Mouse (Mus musculus): ENCODE data around the gene Pex13. TPM values are rescaled to one million over a fixed set of nuclear protein-coding genes. Genes with fewer than 3 reads are reported as not detected.

Pex13 gene
- polyA plus RNA-seq, 1 experiment from 2014 or later = 42.5 TPM

DNA sequence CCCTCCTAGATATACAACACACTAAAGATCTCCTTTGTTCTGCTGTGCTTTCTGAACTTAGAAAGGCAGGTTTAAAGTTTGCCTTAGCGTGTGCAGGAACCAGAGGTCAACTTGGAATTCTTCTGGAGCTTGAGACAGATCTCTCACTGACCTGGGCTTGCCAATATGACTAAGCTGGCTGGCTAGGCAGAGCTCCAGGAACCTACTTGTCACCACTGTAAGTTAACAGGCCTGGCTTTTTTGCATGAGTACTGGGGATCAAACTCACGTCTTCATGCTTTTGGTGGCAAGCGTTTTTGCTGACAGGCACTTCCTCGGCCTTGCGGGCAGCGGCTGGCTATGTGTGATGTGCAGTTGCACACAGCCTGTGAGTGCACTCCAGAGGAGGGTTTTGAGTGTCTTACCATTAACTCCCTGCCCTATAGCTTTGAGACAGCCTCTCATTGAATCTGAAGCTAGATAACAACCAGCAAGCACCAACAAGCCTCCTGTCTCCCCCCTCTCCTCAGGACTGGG is 14.7 kb upstream of the Pex13 start:
- no peak for ATAC-seq (ENCODE audit: insufficient number of reproducible peaks, insufficient read depth, low FRiP score, low TSS enrichment, low read depth)
- Histone ChIP-seq H3K9me3 (no peaks in the 10 kb centered on the region), H3K4me3 (no peak overlapping the region), H3K27me3 (no peaks in the 10 kb centered on the region), H3K4me1 (no peaks in the 10 kb centered on the region), H3K36me3 (peaks cover 64% of the 10 kb centered on the region), H3K9ac (no peak overlapping the region), H3K27ac (no peak overlapping the region), H3K4me2 (no peak overlapping the region)
- WGBS = 95% methylated on average over 6 of the region's 6 CpGs

DNA sequence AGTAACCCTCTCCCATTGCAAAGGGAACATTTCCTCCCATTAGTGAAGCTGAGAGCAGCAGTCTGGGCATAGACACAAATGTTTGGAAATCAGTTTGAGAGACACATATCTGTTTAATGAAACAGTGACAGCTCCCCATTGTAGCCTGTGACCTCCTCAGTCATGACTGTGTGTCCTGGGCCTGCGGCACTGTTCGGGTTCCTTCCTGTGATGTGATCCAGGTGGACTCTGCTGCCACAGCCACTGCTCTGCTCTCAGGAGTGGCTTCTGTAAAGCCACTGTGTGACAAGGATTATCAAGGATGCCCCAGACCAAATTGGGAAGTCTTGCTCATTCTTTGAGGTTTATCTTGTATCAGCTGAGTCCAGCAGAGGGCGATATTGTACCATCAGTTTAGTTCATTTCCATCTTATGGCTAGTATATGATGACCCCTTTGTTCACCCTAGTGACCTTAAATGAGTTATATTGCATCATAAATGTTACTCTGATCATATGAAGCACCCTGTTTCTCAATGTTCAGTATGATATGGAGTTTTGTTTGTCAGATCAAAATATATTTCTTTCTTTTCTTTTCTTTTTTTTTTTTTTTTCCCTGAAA is 13.4 kb upstream of the Pex13 start:
- no peaks in the 10 kb centered on the region for H3K27me3 ChIP-seq
- no peaks in the 10 kb centered on the region for H3K9me3 ChIP-seq
- H3K9ac ChIP-seq = no peak overlapping the region
- ATAC-seq (ENCODE audit: insufficient number of reproducible peaks, insufficient read depth, low FRiP score, low TSS enrichment, low read depth) = no peak
- H3K4me1 ChIP-seq = no peaks in the 10 kb centered on the region
- H3K4me3 ChIP-seq = no peak overlapping the region
- peaks cover 71% of the 10 kb centered on the region for H3K36me3 ChIP-seq
- H3K4me2 ChIP-seq = no peak overlapping the region
- WGBS = 52% methylated on average over 3 of the region's 3 CpGs
- no peak overlapping the region for H3K27ac ChIP-seq

DNA sequence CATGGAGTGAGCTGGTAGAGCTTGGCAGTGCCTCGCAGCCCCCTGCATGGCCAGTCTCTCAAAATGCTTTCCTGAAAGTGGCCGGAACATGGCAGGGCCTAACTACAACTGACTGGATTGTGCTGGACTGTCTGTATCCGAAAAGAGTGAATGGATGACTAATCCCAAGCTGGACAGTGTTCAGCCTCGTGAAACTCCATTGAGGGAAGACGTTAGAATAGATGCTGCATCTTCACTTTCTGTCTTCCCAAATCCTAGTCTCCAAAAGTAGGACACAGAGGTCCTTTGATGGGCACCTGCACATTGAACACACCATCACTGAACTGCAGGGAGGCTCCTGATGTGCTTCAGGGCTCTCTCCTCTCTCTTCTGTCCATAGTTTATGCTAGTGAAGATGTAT is 10.3 kb upstream of the Pex13 start:
- WGBS = 90% methylated on average over 5 of the region's 5 CpGs
- Histone ChIP-seq H3K4me2 (no peak overlapping the region), H3K36me3 (peaks cover 72% of the 10 kb centered on the region), H3K9ac (no peak overlapping the region), H3K4me1 (no peaks in the 10 kb centered on the region), H3K27me3 (no peaks in the 10 kb centered on the region), H3K9me3 (no peaks in the 10 kb centered on the region), H3K27ac (no peak overlapping the region), H3K4me3 (no peak overlapping the region)
- ATAC-seq (ENCODE audit: insufficient number of reproducible peaks, insufficient read depth, low FRiP score, low TSS enrichment, low read depth) = no peak

DNA sequence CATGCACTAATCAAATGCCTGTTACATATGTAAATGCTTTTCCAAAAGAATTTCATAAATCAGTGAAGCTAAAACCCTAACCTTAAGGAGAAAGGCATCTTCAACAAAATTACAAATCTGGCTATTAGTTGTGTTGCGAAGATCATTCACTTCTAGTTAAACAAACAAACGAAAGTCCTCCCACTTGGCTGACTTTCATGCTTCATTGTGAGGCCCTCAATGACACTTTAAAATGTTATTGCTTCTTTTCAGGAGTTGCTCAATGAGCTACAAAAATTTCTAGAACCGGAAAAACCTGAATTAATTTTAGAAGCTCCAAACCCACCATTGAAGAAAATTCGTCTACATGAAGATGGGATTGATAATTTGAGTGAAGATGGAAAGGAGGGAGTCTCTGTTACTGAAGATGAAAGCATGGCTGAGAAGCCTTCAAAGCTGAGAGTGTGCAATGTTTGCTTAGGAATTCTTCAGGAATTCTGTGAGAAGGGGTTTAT is 6.5 kb upstream of the Pex13 start:
- no peak overlapping the region for H3K27ac ChIP-seq
- H3K4me3 ChIP-seq = no peak overlapping the region
- 88% methylated on average over 4 of the region's 4 CpGs for WGBS
- no peaks in the 10 kb centered on the region for H3K9me3 ChIP-seq
- H3K36me3 ChIP-seq = peaks cover 58% of the 10 kb centered on the region
- H3K4me1 ChIP-seq = peaks cover under 1% of the 10 kb centered on the region; the same call in 1 of the 2 replicates
- H3K9ac ChIP-seq = no peak overlapping the region
- no peak overlapping the region for H3K4me2 ChIP-seq
- no peak for ATAC-seq (ENCODE audit: insufficient number of reproducible peaks, insufficient read depth, low FRiP score, low TSS enrichment, low read depth)
- H3K27me3 ChIP-seq = no peaks in the 10 kb centered on the region

DNA sequence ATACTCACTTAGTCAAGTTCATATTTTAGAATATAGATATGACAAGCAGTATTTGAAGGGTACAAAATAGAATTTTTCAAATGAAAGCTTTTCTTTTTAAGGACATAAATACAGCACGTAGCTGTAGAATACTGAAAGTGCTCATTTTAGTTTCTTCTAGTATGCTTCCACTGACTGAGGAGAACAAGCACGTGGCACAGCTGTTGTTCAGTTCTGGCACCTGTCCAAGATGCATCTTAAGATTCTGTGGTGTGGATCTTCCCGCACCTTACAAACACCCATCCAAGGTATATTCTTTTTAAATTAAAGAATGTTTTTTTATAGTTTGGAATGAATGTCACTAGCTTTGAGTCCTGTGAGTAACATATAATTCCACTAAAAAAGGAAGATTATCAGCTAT is 1.4 kb upstream of the Pex13 start:
- no peaks in the 10 kb centered on the region for H3K27me3 ChIP-seq
- H3K4me1 ChIP-seq = peaks cover 12% of the 10 kb centered on the region
- no peak for ATAC-seq (ENCODE audit: insufficient number of reproducible peaks, insufficient read depth, low FRiP score, low TSS enrichment, low read depth)
- H3K9ac ChIP-seq = no peak overlapping the region
- WGBS = 49% methylated on average over 3 of the region's 3 CpGs
- H3K27ac ChIP-seq = no peak overlapping the region
- peak overlapping the region; percentile 93 for H3K4me3 ChIP-seq
- peaks cover 15% of the 10 kb centered on the region for H3K36me3 ChIP-seq
- H3K9me3 ChIP-seq = no peaks in the 10 kb centered on the region
- peak overlapping the region; percentile 64 for H3K4me2 ChIP-seq

DNA sequence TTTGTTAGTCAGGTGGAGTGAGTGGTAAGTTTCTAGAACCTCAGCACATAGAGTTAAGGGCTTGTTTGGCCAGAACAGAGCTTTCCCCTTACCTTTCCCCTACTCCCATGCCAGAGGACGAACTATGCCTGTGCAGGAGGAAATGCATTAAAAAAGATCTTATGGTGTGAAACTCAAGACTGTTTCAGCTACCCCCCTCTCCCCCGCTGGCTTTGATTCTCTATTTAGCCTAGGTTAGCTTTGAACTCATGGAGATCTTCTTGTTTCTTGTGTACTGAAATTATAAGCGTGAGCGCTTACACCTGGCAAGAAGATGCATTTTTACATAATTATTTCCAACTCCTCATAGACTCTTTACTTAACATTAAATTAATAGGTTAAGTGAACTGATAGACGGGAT is 767 bp upstream of the Pex13 start:
- peak overlapping the region; percentile 64 for H3K4me2 ChIP-seq
- no peak for ATAC-seq (ENCODE audit: insufficient number of reproducible peaks, insufficient read depth, low FRiP score, low TSS enrichment, low read depth)
- H3K4me3 ChIP-seq = peak overlapping the region; percentile 93
- peaks cover 15% of the 10 kb centered on the region for H3K36me3 ChIP-seq
- peak overlapping the region; percentile 95 for H3K27ac ChIP-seq
- peak overlapping the region; percentile 91 for H3K9ac ChIP-seq
- H3K9me3 ChIP-seq = no peaks in the 10 kb centered on the region
- H3K4me1 ChIP-seq = peaks cover 12% of the 10 kb centered on the region
- H3K27me3 ChIP-seq = no peaks in the 10 kb centered on the region
- 7% methylated on average over 5 of the region's 5 CpGs for WGBS

DNA sequence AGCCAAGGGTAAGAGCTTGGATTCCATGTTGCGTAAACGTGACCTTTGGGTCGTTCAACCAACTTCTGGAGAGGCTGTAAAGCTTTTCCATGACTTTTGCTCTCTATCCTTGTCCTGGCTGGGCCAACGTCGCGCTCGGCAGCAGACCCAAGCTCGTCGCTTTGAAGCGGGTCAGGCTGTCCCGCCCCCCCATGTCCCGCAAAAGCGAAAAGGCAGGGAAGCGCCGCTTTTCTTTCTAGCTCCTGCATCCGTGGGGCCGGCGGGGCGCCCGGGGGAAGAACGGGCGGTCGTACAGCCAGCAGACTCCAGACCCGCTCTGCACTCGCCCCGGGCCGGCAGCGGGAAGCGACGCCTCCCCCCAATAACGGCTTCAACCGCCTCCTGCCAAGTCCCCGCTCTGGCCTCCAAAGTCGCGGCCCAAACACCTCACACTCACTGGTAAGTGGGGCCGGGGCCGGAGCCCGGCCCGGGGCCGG is 410 bp downstream of the Pex13 start, which contains the start of gene Pus10:
Gene Pus10 (plus strand): TSS at position 364 of the 476 bp plus-strand sequence.
- H3K27ac ChIP-seq = peak within 1 kb of the TSS; percentile 95
- ATAC-seq (ENCODE audit: insufficient number of reproducible peaks, insufficient read depth, low FRiP score, low TSS enrichment, low read depth) = 0 out of 2 replicates have a peak, but pooled peaks have one; percentile 10
- H3K4me3 ChIP-seq = peak within 1 kb of the TSS; percentile 93
- peak within 1 kb of the TSS; percentile 64 for H3K4me2 ChIP-seq
- H3K4me1 ChIP-seq = peaks cover 15% of the 10 kb centered on the region
- WGBS = under 1% methylated on average over 32 of the region's 40 CpGs
- H3K9me3 ChIP-seq = no peaks in the 10 kb centered on the region
- H3K27me3 ChIP-seq = no peaks in the 10 kb centered on the region
- H3K36me3 ChIP-seq = peaks cover 9% of the 10 kb centered on the region; the same call in 1 of the 2 replicates
- H3K9ac ChIP-seq = peak within 1 kb of the TSS; percentile 91

DNA sequence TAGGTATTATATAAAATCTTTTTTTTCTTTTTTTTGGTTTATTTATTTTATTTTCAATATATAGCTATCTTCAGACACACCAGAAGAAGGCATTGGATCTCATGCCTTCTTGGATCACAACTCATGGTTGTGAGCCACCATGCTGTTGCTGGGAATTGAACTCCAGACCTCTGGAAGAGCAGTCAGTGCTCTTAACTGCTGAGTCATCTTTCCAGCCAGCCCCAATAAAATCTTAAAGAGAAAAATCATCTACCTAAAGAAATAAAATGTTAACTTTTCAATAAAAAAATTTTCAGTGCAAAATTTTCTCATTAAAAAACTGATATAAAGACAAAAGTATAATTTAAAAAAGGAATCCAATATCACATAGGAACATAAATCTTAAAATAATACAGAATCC is 1.5 kb downstream of the Pex13 start:
- peaks cover 15% of the 10 kb centered on the region for H3K4me1 ChIP-seq
- H3K9ac ChIP-seq = no peak overlapping the region
- H3K4me3 ChIP-seq = no peak overlapping the region
- no peak overlapping the region for H3K4me2 ChIP-seq
- peaks cover 9% of the 10 kb centered on the region; the same call in 1 of the 2 replicates for H3K36me3 ChIP-seq
- H3K27me3 ChIP-seq = no peaks in the 10 kb centered on the region
- no peaks in the 10 kb centered on the region for H3K9me3 ChIP-seq
- H3K27ac ChIP-seq = no peak overlapping the region
- no peak for ATAC-seq (ENCODE audit: insufficient number of reproducible peaks, insufficient read depth, low FRiP score, low TSS enrichment, low read depth)

DNA sequence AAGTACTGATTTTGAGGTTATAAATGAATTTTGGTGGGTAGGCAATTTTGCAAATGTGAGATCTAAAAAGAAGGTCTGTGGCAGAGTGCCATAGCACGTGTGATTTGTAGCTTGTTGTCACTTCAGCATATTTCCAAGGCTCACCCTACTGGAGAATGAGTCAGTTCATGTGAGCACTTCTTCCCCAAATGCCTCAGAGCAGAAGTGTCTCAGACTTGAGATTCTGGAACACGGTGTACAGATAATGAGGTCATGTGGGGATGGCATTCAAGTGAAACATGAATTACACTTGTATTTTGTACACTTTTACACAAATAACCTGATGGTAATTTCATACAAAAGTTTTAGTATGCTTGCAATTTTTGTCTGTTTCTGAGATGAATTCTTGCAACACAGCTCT is 8.0 kb downstream of the Pex13 start:
- Histone ChIP-seq H3K4me3 (no peak overlapping the region), H3K4me1 (peaks cover 6% of the 10 kb centered on the region), H3K4me2 (no peak overlapping the region), H3K9me3 (no peaks in the 10 kb centered on the region), H3K36me3 (no peaks in the 10 kb centered on the region), H3K27ac (no peak overlapping the region), H3K27me3 (no peaks in the 10 kb centered on the region), H3K9ac (no peak overlapping the region)
- no peak for ATAC-seq (ENCODE audit: insufficient number of reproducible peaks, insufficient read depth, low FRiP score, low TSS enrichment, low read depth)
- WGBS = 83% methylated on average over 2 of the region's 2 CpGs

DNA sequence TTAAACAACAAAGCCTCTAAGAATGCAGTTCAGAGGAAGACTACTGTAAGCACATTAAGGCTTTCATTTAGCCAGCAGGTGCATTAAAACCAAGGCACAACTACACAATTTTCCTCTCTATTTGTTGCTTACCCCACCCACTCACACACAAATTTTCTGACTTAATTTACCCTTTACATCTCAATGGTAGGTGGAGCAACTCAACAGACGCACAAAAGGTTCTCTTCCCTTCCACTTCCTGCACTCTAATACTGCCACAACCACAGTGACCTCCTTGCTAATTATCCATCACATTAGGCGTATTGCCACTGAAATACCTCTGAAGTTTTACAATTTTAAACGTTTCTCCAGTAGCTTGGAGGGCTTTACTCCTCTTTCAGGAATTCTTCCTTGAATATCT is 12.1 kb downstream of the Pex13 start:
- no peak overlapping the region for H3K9ac ChIP-seq
- H3K9me3 ChIP-seq = no peaks in the 10 kb centered on the region
- peaks cover 25% of the 10 kb centered on the region for H3K36me3 ChIP-seq
- no peaks in the 10 kb centered on the region for H3K27me3 ChIP-seq
- no peak overlapping the region for H3K4me2 ChIP-seq
- no peaks in the 10 kb centered on the region for H3K4me1 ChIP-seq
- H3K4me3 ChIP-seq = no peak overlapping the region
- ATAC-seq (ENCODE audit: insufficient number of reproducible peaks, insufficient read depth, low FRiP score, low TSS enrichment, low read depth) = no peak
- WGBS = 67% methylated on average over 3 of the region's 3 CpGs
- no peak overlapping the region for H3K27ac ChIP-seq

DNA sequence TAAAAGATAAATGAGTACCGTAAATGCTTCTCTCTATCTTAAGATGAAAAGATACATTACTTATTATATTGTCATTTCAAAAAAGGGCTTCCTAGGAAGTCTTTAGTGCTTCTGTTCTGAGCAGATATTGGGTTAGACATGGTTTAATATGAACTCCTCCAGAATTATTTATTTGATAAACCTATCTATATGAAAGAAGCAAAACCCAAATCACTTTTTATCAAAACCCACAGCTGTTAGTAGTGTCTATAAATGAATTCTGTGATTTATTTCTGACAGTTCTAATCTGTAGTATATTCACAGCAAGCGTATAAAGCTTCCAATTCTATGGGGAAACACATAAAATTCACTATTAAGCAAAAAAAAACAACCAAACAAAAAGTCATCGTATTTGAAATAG is 17.9 kb downstream of the Pex13 start:
- Histone ChIP-seq H3K4me1 (no peaks in the 10 kb centered on the region), H3K9me3 (0 out of 2 replicates have a peak, but pooled peaks cover 2% of the 10 kb centered on the region), H3K4me2 (no peak overlapping the region), H3K36me3 (peaks cover 56% of the 10 kb centered on the region), H3K4me3 (no peak overlapping the region), H3K27ac (no peak overlapping the region), H3K9ac (no peak overlapping the region), H3K27me3 (no peaks in the 10 kb centered on the region)
- WGBS = 93% methylated on average over 3 of the region's 3 CpGs
- ATAC-seq (ENCODE audit: insufficient number of reproducible peaks, insufficient read depth, low FRiP score, low TSS enrichment, low read depth) = no peak

DNA sequence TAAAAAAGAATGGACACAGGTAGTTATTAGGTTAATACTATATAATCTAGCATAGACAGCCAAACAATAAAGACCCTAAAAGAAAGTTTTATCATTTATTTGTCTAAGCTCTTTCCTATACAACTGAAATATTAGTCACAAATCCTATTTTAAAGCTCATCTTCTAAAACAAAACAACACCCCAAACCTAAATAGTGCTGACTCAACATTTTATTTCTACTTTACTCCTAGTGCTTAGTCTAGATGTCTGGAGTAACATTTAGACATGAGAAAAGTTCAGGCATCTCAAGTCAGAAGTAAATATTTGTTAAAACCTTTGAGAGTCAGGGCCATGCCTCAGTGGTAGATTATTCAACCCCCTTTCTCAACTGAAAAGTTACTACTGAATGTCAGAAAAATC is 18.3 kb downstream of the Pex13 start:
- no peak overlapping the region for H3K4me2 ChIP-seq
- ATAC-seq (ENCODE audit: insufficient number of reproducible peaks, insufficient read depth, low FRiP score, low TSS enrichment, low read depth) = no peak
- H3K4me1 ChIP-seq = no peaks in the 10 kb centered on the region
- 0 out of 2 replicates have a peak, but pooled peaks cover 5% of the 10 kb centered on the region for H3K9me3 ChIP-seq
- H3K27me3 ChIP-seq = no peaks in the 10 kb centered on the region
- peaks cover 60% of the 10 kb centered on the region for H3K36me3 ChIP-seq
- no peak overlapping the region for H3K27ac ChIP-seq
- H3K9ac ChIP-seq = no peak overlapping the region
- no peak overlapping the region for H3K4me3 ChIP-seq

Measured in embryonic facial prominence, embryonic 13.5 days (tissue).